ENCODE assay signal across 11 mouse cellular contexts in genomic region chr3:130052541-130053298, GRCm38 (mm10). TPM values are rescaled to one million over a fixed set of nuclear protein-coding genes. Genes with fewer than 3 reads are reported as not detected.
DNase-seq lines count a peak whose midpoint lies in the region; ATAC-seq and TF ChIP-seq lines count a peak whose summit lies in the region.
"Had no signal": no experiment of that assay in that cellular context is flagged by ENCODE, and none has a peak within 500 bp of the region (broad histone marks: within the 10 kb centered on the region; RNA-seq: fewer than 3 reads in every experiment).

No protein-coding gene starts in this region.

- no peaks in the 10 kb centered on the region for H3K4me1 ChIP-seq in midbrain, postnatal 0 days (ENCODE audit: insufficient read depth, low read length)
- peaks cover 19% of the 10 kb centered on the region for H3K4me1 ChIP-seq in midbrain, embryonic 10.5 days

- no peak for ATAC-seq in midbrain, postnatal 0 days (ENCODE audit: low FRiP score)

- no peaks in the 10 kb centered on the region for H3K27me3 ChIP-seq in midbrain, postnatal 0 days (ENCODE audit: insufficient read depth, low read length)
- H3K27me3 ChIP-seq in midbrain, embryonic 10.5 days (ENCODE audit: low read depth, poor library complexity, severe bottlenecking): no peaks in the 10 kb centered on the region
- H3K27me3 ChIP-seq: CH12.LX; embryonic facial prominence, embryonic 15.5 days had no signal

- intact Hi-C loops in heart, postnatal 25 days (cut with DNase I): no loop called here
- intact Hi-C loops in gastrocnemius, postnatal 14 days (cut with DNase I; ENCODE audit: low total_unique reads): no loop called here

- no peak for TF ChIP-seq CTCF in midbrain, postnatal 0 days (IDR thresholded peaks at IDR 0.05)

- 78% methylated on average over 6 of the region's 6 CpGs for WGBS in midbrain, postnatal 0 days
- 85% methylated on average over 6 of the region's 6 CpGs for WGBS in midbrain, embryonic 10.5 days

- peak; percentile 71 for DNase-seq in heart, adult 11 months
- DNase-seq in heart, postnatal 25 days (ENCODE audit: low spot score): no peak
- DNase-seq in midbrain, postnatal 0 days (ENCODE audit: low spot score): peak; percentile 10
- DNase-seq in midbrain, embryonic 10.5 days (ENCODE audit: low spot score): no peak
- peak; percentile 56 for DNase-seq in heart, postnatal 4 days
- DNase-seq in urinary bladder, postnatal 36 days (ENCODE audit: low spot score in 2 of 2): no peak
- DNase-seq in ovary, postnatal 14 days (ENCODE audit: low spot score): no peak
- DNase-seq in gastrocnemius, postnatal 14 days: no peak

- no peak overlapping the region for H3K9ac ChIP-seq in midbrain, postnatal 0 days (replicated peaks; ENCODE audit: low read length, poor library complexity, severe bottlenecking)
- H3K9ac ChIP-seq: embryonic facial prominence, embryonic 15.5 days had no signal

- peaks cover 6% of the 10 kb centered on the region; the same call in 1 of the 2 replicates for H3K36me3 ChIP-seq in midbrain, postnatal 0 days (ENCODE audit: insufficient read depth, low read length)
- H3K36me3 ChIP-seq in midbrain, embryonic 10.5 days: peaks cover 66% of the 10 kb centered on the region
- H3K36me3 ChIP-seq: embryonic facial prominence, embryonic 15.5 days had no signal

- no peak overlapping the region for H3K27ac ChIP-seq in midbrain, postnatal 0 days (ENCODE audit: low read depth, low read length)
- no peak overlapping the region for H3K27ac ChIP-seq in midbrain, embryonic 10.5 days (replicated peaks)
- H3K27ac ChIP-seq: embryonic facial prominence, embryonic 15.5 days; stomach, postnatal 0 days had no signal

- no peaks in the 10 kb centered on the region for H3K9me3 ChIP-seq in midbrain, postnatal 0 days (ENCODE audit: low read length)
- no peaks in the 10 kb centered on the region; the same call in 1 of the 2 replicates for H3K9me3 ChIP-seq in midbrain, embryonic 10.5 days (replicated peaks)
- H3K9me3 ChIP-seq: embryonic facial prominence, embryonic 15.5 days had no signal

- no peak overlapping the region for H3K4me3 ChIP-seq in midbrain, postnatal 0 days (ENCODE audit: low read depth, low read length)
- H3K4me3 ChIP-seq in midbrain, embryonic 10.5 days: no peak overlapping the region
- H3K4me3 ChIP-seq: embryonic facial prominence, embryonic 15.5 days had no signal

- no peak overlapping the region for H3K4me2 ChIP-seq in midbrain, postnatal 0 days (ENCODE audit: low read depth, low read length, poor library complexity, severe bottlenecking)
- H3K4me2 ChIP-seq: embryonic facial prominence, embryonic 15.5 days had no signal

RNA-seq across cellular contexts. Expression of gene Sec24b, which starts 8.6 kb away (rescaled TPM):
- 10 to 100 TPM; 31.9 to 33.2 TPM for total RNA-seq in heart, postnatal 25 days (2021)
- total RNA-seq in midbrain, postnatal 0 days (2014; rRNA removed): 39.7 and 43.2 TPM in 2 replicates
- 27.3 and 29.1 TPM in 2 replicates for polyA plus RNA-seq in midbrain, postnatal 0 days (2015; fragmentation: Nextera tagmentation; extraction: Ambion mirVana)
- polyA plus RNA-seq in midbrain, embryonic 10.5 days (2016; fragmentation: Nextera tagmentation; extraction: Ambion mirVana): 32.4 and 35.9 TPM in 2 replicates
- total RNA-seq in heart, postnatal 4 days (2021): 10 to 100 TPM; 41.4 to 42.0 TPM
- 10 to 100 TPM; 20.8 to 21.8 TPM for total RNA-seq in gastrocnemius, postnatal 14 days (2021)

Comparison
In these comparisons a context has a peak if more than half of its experiments do, and no peak if none do; other contexts are left out.
1. DNase-seq: peak in heart, adult 11 months (single experiment), midbrain, postnatal 0 days (single experiment) and heart, postnatal 4 days (single experiment); none in heart, postnatal 25 days (single experiment), midbrain, embryonic 10.5 days (single experiment), urinary bladder, postnatal 36 days (0 of 2), ovary, postnatal 14 days (single experiment) and gastrocnemius, postnatal 14 days (single experiment).